Mouse (Mus musculus) left cerebral cortex, adult 9 months (tissue): ENCODE results near the gene Rnaset2b.
A peak's percentile ranks its signal among the peaks of the same experiment; 100 is the strongest.
"Not testable (repeated sequence)": the region's sequence is repeated elsewhere in the genome, so short reads cannot be mapped to it uniquely, and the experiment has no call there.

Experiments used
- DNase-seq, 2 experiments: peaks; one replicate each; pipeline ENCODE4 v3.0.0; 2022; ENCODE audit warnings: low spot score in 2 of 2

Gene Rnaset2b

DNA sequence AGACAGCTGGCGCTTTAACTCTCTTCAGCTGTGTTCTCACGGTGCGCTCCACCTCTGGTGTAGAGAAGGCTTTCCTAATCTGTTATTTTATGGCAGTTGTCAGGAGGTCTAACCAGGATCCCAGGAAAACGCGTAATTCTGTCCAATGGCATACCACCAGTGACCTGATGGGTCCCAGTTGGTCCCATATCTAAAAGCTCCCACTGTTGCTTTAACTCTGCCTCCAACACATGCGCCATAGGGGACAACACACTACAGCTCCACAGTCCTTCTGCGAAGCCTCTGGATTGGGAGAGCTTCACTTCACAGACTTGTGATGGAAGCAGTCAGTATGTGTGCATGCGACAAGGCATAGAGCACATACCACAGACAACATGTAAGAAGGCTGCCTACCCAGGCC is 9.7 kb downstream of the Rnaset2b start:
- DNase-seq, result not testable (repeated sequence)

DNA sequence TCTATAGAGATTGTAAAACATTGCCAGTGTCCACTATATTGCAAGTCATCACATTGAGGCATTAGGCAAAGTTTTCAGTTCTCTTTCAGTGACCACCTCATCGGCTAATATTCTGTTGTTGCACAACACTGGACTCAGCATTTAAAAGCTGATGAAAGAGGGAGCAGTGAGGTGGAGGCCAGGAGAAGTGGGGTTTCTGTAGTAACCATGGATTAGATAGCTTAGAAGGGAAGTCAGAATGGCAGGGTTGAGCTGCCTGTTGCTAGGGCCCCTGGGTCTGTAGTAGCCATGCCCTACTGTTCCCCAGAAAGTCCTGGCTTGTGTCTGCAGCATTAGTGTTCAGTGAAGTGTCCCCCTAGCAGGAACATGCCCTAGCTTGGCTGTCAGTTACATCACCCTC is 15.7 kb downstream of the Rnaset2b start:
- DNase-seq, result not testable (repeated sequence)

DNA sequence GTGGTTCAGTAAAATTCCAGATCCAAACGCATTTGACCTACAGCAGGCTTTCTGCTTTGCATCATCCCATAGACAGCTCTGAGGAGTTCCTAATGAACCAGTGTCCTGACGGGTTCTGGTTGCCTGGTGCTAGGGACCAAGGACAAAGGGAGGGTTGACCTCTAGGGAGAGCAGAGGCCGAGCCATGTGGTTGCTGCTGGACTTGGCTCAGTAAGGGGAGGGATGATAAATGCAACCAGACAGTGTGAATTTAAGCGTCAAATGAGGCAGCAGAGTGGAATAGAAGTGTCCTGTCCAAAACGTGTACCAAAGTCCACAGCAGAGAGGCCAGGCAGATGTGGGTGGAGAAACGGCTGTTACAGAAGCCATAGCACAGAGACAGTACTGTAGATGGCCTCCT is 25.1 kb downstream of the Rnaset2b start:
- DNase-seq, result not testable (repeated sequence)

DNA sequence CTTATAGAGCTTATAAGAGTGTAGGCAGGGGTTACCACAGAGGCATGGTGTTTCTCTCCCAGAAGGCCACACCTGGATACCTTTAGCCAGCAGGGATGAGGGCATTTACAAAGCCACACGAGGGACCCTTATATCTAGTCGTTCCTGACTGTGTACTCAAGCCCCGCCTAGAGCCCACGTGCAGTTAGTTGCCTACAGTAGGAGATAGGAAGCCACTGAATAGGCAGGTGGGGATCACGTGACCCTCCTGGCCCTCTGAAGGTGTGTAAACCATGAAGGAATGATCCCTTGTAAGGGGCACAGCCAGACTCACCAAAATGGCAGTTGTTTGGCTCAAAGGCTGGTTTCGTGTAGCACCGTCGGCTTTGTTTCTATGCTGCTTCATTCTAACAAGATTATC is 26.4 kb downstream of the Rnaset2b start:
- DNase-seq, result not testable (repeated sequence)

DNA sequence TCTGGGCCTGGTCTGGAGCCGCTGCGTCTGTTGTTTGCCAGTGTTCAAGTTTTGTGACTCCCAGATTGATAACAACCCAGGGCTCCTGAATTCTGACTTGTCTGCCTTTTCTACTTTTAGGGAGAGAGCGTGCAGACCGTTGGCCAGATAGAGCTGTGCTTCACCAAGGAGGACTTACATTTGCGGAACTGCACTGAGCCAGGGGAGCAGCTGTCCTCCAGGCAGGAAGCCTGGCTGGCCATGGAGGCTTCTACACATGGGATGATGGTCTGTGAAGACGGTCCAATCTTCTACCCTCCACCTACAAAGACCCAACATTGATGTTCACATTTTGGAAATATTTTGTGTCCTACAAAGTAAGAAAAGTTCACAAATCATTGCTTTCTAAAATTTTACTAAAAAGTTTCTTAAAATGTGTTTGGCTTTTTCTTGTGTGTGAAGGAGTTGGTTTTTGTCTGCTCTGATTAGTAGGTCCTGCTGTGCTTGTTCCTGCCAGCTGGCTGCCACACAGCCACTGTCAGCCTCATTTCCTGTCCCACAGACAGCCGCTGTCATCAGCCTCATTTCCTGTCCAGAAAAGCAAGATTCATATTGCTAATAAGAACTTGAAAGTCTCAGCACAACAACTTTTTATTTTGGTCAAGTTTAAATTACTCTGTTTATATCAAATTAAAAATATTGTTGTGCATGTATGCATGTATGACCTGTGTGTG is 27.5 kb downstream of the Rnaset2b start:
- not testable (repeated sequence) for DNase-seq

DNA sequence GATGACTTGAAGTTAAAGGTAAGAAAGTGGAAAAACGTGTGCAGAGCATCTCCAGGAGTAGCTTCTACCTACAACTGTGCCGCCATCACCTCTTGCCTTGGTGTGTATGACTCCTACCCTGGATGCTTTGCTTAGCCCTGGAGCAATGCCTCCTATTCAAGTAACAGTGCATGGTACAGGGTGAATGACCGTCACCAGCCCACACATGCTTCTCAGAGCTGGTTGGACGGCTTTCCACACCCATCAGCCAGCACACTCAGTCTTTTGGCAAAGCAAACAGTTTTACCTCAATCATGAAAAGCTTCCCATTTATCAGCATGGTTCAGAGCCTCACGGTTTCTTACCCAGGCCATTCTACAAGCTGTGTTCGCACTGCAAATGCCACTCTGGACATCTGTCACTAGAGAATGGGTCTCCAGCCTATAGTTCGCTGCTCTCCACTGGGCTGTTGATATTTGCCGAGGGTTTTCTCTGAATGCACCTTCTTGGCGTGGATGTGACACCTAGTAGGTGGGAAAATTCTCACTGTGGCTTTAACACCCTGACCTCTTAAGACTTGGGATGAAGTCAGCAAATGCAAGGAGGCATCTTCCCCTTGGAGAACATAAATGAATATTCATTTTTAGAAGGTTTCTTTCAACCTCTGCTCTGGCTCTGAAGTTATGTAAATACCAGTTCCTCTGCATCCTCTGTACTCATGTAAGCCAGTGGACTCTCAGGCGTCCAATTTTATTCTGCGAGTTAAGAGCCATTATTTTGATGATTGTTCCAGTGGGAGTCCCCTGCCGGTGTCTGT is 31.6 kb downstream of the Rnaset2b start:
- DNase-seq, result not testable (repeated sequence)

DNA sequence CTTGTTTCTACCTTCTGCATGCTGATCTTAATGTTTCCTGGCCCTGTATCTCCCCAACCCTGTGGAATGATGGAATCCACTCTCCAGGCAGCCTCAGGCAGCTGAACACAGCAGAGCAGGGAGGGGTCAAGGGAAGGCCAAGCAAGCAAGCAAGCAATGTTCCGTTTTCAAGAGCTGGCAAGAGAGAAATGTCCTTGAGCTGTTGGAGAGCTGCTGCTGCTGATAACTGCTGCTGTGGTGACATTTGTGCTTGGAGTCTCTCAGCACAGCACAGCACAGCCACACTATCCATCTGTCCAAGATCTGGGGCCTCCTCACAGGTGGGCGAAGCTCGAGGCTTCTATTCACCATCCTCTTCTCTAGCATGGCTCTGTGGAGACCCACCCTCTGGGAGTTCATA is 33.0 kb downstream of the Rnaset2b start:
- not testable (repeated sequence) for DNase-seq

DNA sequence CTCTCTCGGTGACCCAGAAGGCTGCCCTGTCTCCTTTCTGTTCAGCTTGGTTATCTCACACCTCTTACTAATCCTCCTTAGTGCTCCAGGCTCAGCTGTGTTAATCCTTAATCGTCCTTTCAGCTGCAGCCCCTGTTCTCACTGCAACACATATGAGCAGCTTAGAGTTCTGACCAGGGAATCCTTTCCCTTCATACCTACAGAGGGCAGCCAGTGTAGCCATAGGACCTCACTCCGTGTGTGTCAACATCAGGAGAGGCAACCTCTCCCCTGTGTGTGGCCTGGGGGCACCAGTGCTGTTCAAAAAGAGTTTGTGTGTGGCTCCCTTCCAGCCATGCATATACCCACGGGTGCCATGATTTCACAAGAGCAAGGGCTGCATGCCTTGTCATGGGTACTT is 35.2 kb downstream of the Rnaset2b start:
- not testable (repeated sequence) for DNase-seq

DNA sequence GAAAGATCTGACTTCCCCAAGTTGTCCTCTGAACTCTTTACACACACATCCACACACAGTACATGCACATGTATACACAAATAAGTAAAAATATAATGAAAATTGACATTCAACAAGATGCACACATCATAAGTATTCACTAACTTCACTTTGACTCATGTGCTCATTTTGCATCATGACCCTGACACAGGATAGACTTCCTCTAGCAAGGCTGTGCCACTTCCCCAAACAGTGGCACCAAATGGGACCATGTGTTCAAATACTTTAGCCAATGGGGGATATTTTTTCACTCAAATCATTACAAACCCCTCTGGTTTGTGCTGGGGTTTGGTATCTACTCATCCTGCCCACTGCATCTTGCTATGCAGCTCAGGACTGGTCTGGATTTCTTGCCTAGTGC is 38.5 kb downstream of the Rnaset2b start:
- not testable (repeated sequence) for DNase-seq

DNA sequence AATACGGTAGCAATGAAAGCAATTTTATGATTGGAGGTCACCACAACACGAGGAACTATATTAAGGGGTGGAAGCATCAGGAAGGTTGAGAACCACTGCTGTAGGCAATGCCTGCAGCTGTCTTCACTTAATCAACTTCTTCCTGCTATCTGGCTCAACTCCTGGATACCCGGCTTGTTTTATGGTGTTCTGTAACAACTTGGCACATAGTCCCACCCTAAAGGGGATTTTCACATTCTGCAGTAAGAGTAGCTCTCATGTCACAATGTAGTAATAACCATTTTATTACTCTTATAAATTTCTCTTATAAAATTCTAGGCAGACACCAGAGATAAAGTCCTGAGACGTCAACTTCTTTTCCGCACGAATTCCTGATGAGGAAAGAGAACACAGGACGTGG is 39.0 kb downstream of the Rnaset2b start:
- DNase-seq, result not testable (repeated sequence)

DNA sequence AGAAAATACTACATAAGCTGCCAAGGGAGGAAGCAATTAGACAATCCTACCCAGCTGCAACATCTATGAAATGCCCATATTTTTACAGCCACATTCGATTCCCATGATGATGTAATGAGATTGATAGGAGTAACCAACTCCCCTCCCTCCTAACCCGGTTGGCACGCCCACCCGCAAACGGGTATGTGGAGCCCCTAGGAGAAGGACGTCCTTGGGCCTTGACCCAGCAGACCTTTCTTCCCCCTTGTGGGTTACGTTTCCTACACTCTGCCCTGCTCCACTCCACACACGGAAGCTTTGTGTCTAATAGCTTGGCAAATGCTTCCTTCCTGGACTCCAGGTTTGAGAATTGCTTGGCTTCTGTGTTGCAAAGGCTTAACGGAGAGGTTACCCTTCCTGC is 39.5 kb downstream of the Rnaset2b start:
- DNase-seq, result not testable (repeated sequence)

DNA sequence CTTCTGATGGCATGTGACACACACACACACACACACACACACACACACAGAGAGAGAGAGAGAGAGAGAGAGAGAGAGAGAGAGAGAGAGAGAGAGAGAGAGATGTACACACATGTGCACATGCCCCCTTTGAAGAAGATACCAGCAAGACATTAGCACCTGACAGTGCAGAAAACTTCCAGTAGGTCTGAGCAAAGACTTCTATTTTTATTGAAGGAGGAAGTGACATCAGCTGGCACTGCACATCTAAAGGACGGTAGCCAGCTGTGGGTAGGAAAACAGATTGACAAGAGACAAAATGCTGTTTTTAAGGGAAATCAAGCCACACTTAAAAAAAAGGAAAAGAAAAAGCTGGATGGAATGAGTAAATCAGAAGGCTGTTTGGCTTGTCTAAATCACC is 43.8 kb downstream of the Rnaset2b start:
- DNase-seq, result not testable (repeated sequence)

DNA sequence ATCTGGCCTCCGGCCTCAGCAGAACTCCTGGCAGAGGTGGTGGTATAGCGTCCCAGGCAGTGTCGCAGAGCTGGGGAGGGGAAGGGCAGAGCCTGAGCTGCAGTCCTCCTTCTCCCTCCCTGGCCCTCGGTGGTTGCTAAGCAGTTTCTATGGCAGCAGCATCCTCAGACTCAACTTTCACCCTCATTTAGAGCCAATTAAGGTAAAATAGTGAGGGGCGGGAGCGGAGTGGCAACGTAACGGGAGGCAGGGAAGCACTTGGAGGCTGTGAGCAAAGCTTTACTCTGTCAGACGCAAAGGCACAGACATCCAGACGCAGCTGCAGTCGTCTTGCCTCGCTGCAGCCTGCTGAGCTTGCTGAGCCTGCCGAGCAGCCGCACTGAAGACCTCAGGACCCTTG is 54.8 kb downstream of the Rnaset2b start, which contains the start of gene Gm1604a:
Gene Gm1604a (plus strand): TSS at position 312 of the 400 bp plus-strand sequence.
- DNase-seq, result peak; percentile 36 to 45

DNA sequence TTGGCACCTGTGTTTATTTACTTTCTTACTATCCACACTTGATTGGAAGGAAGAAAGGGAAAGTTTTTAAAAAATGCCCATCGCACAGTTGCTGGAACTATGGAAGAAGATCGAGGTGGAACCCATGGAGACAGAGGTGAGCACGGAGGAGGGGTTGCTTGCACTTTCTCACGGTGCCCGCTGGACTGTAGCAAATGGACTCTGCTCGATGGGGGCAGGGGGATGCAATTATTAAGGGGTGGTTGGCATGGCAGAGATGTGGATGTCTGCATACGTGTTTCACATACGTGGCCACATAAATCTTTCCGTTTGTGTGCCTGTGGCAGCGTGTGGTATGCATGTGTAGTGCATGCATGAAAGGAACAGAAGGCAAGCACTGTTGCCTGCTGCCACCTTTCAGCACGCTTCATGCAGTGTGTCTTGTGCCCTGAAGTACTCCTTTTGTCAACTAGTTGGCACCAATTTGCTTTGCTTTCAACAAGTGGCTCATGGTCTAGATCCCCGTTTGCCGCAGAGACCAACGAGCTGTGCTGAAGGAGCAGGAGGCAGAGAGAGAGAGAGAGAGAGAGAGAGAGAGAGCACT is 55.4 kb downstream of the Rnaset2b start:
- not testable (repeated sequence) for DNase-seq

DNA sequence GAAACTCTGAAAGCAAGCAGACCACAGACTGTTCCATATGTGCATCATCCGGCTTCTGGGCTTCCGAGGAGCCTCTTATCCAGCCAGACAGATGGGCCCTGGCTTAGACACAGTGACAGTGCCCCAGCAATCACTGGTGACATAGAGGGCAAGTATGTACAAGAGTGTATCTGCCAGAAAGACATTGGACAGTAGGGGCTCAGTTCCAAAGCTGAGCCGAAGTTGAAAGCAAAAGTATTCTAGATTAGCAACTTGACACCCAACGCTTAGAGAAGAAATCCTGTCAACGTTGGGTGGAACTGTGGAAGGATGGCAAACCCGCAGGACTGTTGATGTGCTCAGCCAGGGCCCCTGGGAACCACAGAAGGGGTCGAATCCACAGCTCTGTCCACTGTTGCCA is 59.8 kb downstream of the Rnaset2b start:
- DNase-seq, result not testable (repeated sequence)

DNA sequence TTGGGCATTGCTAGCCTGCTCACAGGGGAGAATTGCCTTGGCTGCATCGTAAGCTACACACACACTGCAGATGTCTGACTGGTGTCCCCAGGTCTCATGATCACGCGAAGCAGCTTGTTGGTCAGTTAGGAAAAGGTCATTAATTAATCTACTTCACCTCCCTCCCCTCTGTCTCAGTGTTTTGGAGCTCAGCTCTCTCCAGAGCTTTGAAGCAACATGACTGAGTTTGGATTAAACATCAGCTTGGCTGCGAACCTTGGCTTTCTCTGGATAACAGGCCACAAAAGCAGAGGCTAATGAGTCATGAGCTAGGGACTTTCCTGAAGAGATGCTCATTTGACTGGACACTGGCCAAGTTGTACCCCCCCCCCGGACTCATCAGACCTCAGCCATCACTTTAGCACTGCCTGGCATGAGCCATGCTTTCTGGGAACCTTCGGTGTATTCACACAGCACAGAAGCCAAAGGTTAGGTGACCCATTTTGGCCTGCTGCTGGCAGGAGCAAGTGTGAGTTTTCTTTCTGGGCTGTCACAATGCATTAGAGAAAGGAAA is 60.3 kb downstream of the Rnaset2b start:
- not testable (repeated sequence) for DNase-seq

DNA sequence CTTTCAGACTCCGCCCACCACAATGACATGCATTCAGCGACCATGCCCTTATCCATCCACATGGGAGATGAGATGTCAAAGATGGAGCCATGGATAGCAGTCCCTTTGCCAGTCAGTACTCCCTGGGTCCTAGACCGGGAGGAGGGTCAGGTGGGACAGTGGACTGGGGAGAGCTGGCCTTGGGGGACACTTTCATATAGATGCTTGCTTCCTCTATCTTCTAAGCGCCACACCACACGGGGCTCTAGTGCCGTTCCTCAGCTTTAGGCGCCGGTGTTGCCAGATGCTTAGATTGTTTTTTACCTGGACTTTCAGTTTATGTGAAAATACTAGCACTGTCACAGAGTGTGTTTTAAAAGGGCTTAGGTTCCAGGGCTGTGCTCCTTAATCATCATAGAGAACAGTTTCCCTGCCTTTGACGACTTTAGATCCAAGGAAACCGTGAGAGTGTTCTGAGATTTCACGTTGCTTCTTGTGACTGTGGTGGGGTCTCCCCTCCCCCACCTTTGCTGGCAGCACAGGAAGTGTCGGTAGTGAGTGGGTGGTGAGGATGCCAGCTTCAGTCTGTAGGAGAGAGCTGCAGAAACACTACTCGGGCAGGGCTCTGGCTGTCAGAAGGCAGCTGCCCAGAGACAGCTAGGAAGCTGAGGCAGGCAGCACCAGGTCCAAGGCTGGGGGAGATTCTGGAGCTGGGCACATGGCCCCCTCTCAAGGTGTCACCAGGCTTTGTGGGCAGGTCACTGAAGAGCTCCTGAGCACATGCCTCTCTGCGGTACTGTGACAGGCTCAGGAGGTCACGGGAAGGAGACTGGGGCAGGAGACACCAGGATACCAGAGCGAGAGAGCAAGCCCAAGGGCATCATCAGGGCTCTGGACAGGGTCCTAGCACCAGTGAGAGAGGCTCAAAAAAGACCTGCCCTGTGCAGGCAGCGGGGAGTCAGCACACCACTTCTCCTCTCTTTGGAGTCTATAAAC is 63.0 kb downstream of the Rnaset2b start:
- DNase-seq, result not testable (repeated sequence)
